Mouse (Mus musculus) stomach, embryonic 14.5 days (tissue): Measurements from ENCODE around the gene Ddc. TPM values are rescaled to one million over a fixed set of nuclear protein-coding genes. Genes with fewer than 3 reads are reported as not detected.
A peak's percentile ranks its signal among the peaks of the same experiment; 100 is the strongest.

Experiments used
- ATAC-seq: fragments of 200-750 bp; cut with Nextera tagmentation; 2 replicates; pipeline ENCODE4 v1.8.0; 2017; ENCODE audit warnings: low read depth, moderate TSS enrichment; ENCODE audit not compliant: insufficient number of reproducible peaks, insufficient read depth, low FRiP score
- H3K27ac ChIP-seq: fragments of 300-500 bp; sonication (generic); 2 replicates; pipeline ENCODE4 v1.5.1; 2014; ENCODE audit warnings: mild to moderate bottlenecking, low read length, moderate library complexity, mixed read lengths
- H3K27me3 ChIP-seq: fragments of 300-500 bp; sonication (generic); 2 replicates; pipeline ENCODE4 v1.6.1; 2014; ENCODE audit warnings: low read length, control low read depth, mixed read lengths; ENCODE audit not compliant: control insufficient read depth, insufficient read depth
- H3K36me3 ChIP-seq: fragments of 300-500 bp; sonication (generic); 2 replicates; pipeline ENCODE4 v1.6.1; 2014; ENCODE audit warnings: mild to moderate bottlenecking, control low read depth, low read length, moderate library complexity, mixed read lengths; ENCODE audit not compliant: control insufficient read depth, insufficient read depth
- H3K4me1 ChIP-seq: fragments of 300-500 bp; sonication (generic); 2 replicates; pipeline ENCODE4 v1.6.1; 2014; ENCODE audit warnings: low read length, control low read depth, mixed read lengths; ENCODE audit not compliant: control insufficient read depth, insufficient read depth
- H3K4me2 ChIP-seq: fragments of 300-500 bp; sonication (generic); replicated peaks from 2 replicates; pipeline ENCODE4 v1.6.1; 2014; ENCODE audit warnings: low read depth, low read length, control low read depth
- H3K4me3 ChIP-seq: fragments of 300-500 bp; sonication (generic); 2 replicates; pipeline ENCODE4 v1.5.1; 2014; ENCODE audit warnings: low read depth, low read length, control low read depth
- H3K9ac ChIP-seq: fragments of 300-500 bp; sonication (generic); replicated peaks from 2 replicates; pipeline ENCODE4 v1.6.1; 2014; ENCODE audit warnings: low read depth, mild to moderate bottlenecking, control low read depth, low read length, moderate library complexity, mixed read lengths
- H3K9me3 ChIP-seq: fragments of 300-500 bp; sonication (generic); 2 replicates; pipeline ENCODE4 v1.6.1; 2016; ENCODE audit warnings: low read depth, low read length, control low read depth; ENCODE audit not compliant: control insufficient read depth
- WGBS: fragments of 180-500 bp; shearing (Covaris S2); extraction: QIAGEN DNeasy Blood & Tissue Kit; methylation state at CpG from one replicate; pipeline ENCODE4 v1.1.7; 2014; 5-methylcytosine and 5-hydroxymethylcytosine counted together
- polyA plus RNA-seq: library from polyadenylated mRNA; unstranded; fragments of >200 nt; fragmentation: Nextera tagmentation; extraction: Ambion mirVana; gene quantifications from 2 replicates; pipeline ENCODE4 v1.2.1, GENCODE M21; 2014

Ddc gene
- polyA plus RNA-seq, 1 experiment from 2014 or later = 36.7 TPM

DNA sequence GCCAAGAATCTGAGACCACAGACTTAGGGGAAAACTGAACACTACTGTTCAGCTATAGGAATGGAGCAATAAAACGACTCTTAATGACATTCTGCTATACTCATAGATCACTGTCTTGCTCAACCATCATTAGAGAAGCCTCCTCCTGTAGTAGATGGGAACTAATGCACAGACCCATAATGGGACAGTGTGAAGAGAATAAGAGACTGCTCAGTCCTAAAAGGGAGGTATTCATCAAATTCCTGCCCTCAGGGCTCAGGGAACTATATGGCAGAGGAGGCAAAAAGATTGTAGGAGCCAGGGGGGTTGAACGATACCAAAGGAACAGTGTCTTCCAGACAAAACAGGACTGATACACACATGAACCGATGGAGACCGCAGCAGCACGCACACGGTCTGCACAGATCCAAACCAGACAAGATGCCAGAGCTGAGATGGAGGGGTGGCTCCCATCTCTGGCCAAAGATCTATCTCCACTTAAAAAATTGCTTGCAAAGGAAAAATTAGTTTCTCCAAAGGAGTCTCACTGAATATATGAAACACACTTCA, 45.9 kb downstream of the Ddc start:
- Histone ChIP-seq H3K4me2 (no peak overlapping the region), H3K4me1 (peaks cover 37% of the 10 kb centered on the region), H3K36me3 (no peaks in the 10 kb centered on the region), H3K27ac (peak overlapping the region; percentile 91), H3K9ac (no peak overlapping the region), H3K4me3 (no peak overlapping the region), H3K9me3 (no peaks in the 10 kb centered on the region), H3K27me3 (no peaks in the 10 kb centered on the region)
- ATAC-seq = no peak
- WGBS = 51% methylated on average over 6 of the region's 6 CpGs

GRCm38 (mm10) chr11:11850476-11851267, 47.3 kb downstream of the Ddc start:
- no peak overlapping the region for H3K4me2 ChIP-seq
- 62% methylated on average over 6 of the region's 6 CpGs for WGBS
- H3K9ac ChIP-seq = no peak overlapping the region
- H3K4me1 ChIP-seq = peaks cover 31% of the 10 kb centered on the region
- no peak overlapping the region for H3K4me3 ChIP-seq
- H3K36me3 ChIP-seq = no peaks in the 10 kb centered on the region
- H3K27ac ChIP-seq = peak overlapping the region; percentile 91; the same call in 1 of the 2 replicates
- H3K27me3 ChIP-seq = no peaks in the 10 kb centered on the region
- no peaks in the 10 kb centered on the region for H3K9me3 ChIP-seq
- peak; percentile 6; the same call in 1 of the 2 replicates for ATAC-seq

GRCm38 (mm10) chr11:11849513-11850311, 48.2 kb downstream of the Ddc start:
- H3K4me3 ChIP-seq = no peak overlapping the region
- WGBS = 50% methylated on average over 13 of the region's 13 CpGs
- peaks cover 26% of the 10 kb centered on the region for H3K4me1 ChIP-seq
- no peak overlapping the region; the same call in 1 of the 2 replicates for H3K27ac ChIP-seq
- no peak overlapping the region for H3K9ac ChIP-seq
- no peaks in the 10 kb centered on the region for H3K9me3 ChIP-seq
- H3K4me2 ChIP-seq = no peak overlapping the region
- no peak for ATAC-seq
- H3K27me3 ChIP-seq = no peaks in the 10 kb centered on the region
- no peaks in the 10 kb centered on the region for H3K36me3 ChIP-seq

- no peak overlapping the region for H3K9ac ChIP-seq
- H3K36me3 ChIP-seq = no peaks in the 10 kb centered on the region
- H3K4me3 ChIP-seq = no peak overlapping the region
- H3K27ac ChIP-seq = no peak overlapping the region
- H3K9me3 ChIP-seq = no peaks in the 10 kb centered on the region
- no peaks in the 10 kb centered on the region for H3K27me3 ChIP-seq
- 88% methylated on average over 4 of the region's 4 CpGs for WGBS
- ATAC-seq = no peak
- H3K4me1 ChIP-seq = peaks cover 26% of the 10 kb centered on the region
- H3K4me2 ChIP-seq = no peak overlapping the region
Measured at GRCm38 (mm10) chr11:11848467-11848866, 49.5 kb downstream of the Ddc start.

DNA sequence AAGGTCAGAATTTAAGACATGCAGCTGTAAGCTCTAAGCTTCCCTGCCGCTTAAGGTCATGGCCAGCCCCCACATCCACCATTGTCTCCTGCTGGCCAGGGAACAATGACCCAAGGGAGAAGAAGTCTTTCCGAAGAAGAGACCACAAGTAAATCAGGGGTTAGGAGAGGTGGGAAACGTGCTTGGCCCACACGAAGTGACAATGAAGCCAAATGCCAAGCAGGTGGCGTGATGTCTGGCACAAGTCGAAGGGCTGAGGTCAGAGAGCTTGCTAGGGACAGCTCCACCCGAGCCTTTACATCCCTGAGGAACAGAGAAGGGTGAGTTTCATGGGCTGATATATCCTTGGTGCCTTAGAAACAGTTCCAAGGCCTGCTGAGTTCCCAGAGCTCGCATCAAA, 52.9 kb downstream of the Ddc start:
- 67% methylated on average over 8 of the region's 8 CpGs for WGBS
- H3K9ac ChIP-seq = no peak overlapping the region
- H3K36me3 ChIP-seq = no peaks in the 10 kb centered on the region
- no peak for ATAC-seq
- H3K27ac ChIP-seq = peak overlapping the region; percentile 76
- H3K27me3 ChIP-seq = no peaks in the 10 kb centered on the region
- H3K4me3 ChIP-seq = no peak overlapping the region
- no peaks in the 10 kb centered on the region for H3K9me3 ChIP-seq
- H3K4me1 ChIP-seq = peaks cover 19% of the 10 kb centered on the region
- no peak overlapping the region for H3K4me2 ChIP-seq

DNA sequence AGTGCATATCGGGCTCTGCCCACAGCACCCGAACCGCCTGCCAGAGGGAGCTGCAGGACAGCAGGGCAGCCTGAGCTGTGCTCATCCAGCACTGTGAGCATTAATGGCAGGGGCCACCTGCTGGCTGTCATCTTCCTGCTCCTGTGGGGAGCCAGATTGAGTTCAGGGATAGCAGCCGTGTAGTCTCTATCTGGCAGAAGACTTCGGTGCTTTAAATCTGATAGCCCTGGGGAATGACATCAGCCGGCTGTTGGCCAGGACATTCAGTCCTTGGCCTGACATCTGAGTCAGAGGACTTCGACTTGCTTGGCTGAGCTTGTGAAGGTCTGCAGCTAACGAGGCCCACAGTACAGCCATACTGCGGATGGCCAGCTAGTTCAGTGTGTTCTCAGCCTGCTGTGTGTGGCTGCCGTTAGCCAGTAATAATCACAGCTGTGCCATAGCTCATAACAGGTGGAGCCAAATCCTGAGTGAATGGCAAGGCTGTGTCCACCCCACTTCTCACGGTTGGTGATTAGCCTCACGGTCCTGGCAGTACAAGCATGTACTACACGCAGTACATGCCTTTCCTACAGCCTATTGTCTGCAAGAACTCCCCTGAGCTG, 53.5 kb downstream of the Ddc start:
- Histone ChIP-seq H3K9ac (no peak overlapping the region), H3K4me2 (no peak overlapping the region), H3K27ac (peak overlapping the region; percentile 76), H3K4me1 (peaks cover 16% of the 10 kb centered on the region), H3K27me3 (no peaks in the 10 kb centered on the region), H3K36me3 (no peaks in the 10 kb centered on the region), H3K9me3 (no peaks in the 10 kb centered on the region), H3K4me3 (no peak overlapping the region)
- WGBS = 45% methylated on average over 13 of the region's 13 CpGs
- ATAC-seq = peak; percentile 73

DNA sequence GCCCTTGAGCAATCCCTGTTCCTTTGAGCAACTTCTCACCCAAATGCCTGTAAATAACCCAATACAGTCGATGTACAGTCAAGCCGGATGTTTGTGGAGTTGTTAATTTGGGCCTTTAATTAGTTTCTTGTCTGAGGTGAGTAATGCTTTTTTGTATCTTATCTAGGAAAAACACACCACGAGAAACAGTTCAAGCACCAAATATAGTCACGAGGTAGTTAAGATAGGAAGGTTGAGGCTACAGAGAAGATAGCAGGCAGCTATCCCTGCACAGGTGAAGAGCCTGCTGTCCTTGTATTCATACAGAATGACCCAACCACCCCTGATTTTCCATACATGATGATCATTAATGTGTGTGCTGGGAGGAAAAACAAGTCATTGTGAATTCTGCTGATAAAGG, 56.4 kb downstream of the Ddc start:
- H3K4me1 ChIP-seq = peaks cover 30% of the 10 kb centered on the region
- H3K27me3 ChIP-seq = no peaks in the 10 kb centered on the region
- H3K4me2 ChIP-seq = no peak overlapping the region
- no peak overlapping the region for H3K27ac ChIP-seq
- no peak overlapping the region for H3K4me3 ChIP-seq
- ATAC-seq = no peak
- no peak overlapping the region for H3K9ac ChIP-seq
- no peaks in the 10 kb centered on the region for H3K9me3 ChIP-seq
- WGBS = 49% methylated on average over 4 of the region's 4 CpGs
- H3K36me3 ChIP-seq = no peaks in the 10 kb centered on the region

GRCm38 (mm10) chr11:11840746-11841145, 57.2 kb downstream of the Ddc start:
- H3K9me3 ChIP-seq = no peaks in the 10 kb centered on the region
- no peak for ATAC-seq
- H3K4me2 ChIP-seq = no peak overlapping the region
- no peak overlapping the region for H3K4me3 ChIP-seq
- no peaks in the 10 kb centered on the region for H3K27me3 ChIP-seq
- no peak overlapping the region for H3K9ac ChIP-seq
- peaks cover 37% of the 10 kb centered on the region for H3K4me1 ChIP-seq
- H3K27ac ChIP-seq = no peak overlapping the region
- 68% methylated on average over 2 of the region's 2 CpGs for WGBS
- H3K36me3 ChIP-seq = no peaks in the 10 kb centered on the region
